Mouse (Mus musculus): ENCODE measurements at regions not wholly inside any gene's neighbourhood (a gene's known extent, or its start where the extent isn't known, plus 50 kb on each side); places are given as distances from the start of the nearest gene placed in this dataset.
A peak's percentile ranks its signal among the peaks of the same experiment; 100 is the strongest.

GRCm38 (mm10) chr10:95124476-95124875, 179.8 kb upstream of the Plxnc1 start:
- DNase-seq: no peak

GRCm38 (mm10) chr10:95120007-95120406, 175.4 kb upstream of the Plxnc1 start:
- no peak for DNase-seq

GRCm38 (mm10) chr10:95118786-95119351, 174.2 kb upstream of the Plxnc1 start:
- no peak for DNase-seq

GRCm38 (mm10) chr10:95117731-95118212, 173.1 kb upstream of the Plxnc1 start:
- DNase-seq: no peak

- peak; percentile 73 to 74 for DNase-seq
Measured at GRCm38 (mm10) chr10:95117041-95117730, 172.6 kb upstream of the Plxnc1 start.

GRCm38 (mm10) chr10:95116579-95117011, 172.0 kb upstream of the Plxnc1 start:
- no peak for DNase-seq

- DNase-seq: no peak
Measured at GRCm38 (mm10) chr10:95112837-95113388, 168.3 kb upstream of the Plxnc1 start.

GRCm38 (mm10) chr10:95112231-95112774, 167.7 kb upstream of the Plxnc1 start:
- DNase-seq: peak in 1 of 2 experiments; percentile 7

- peak in 1 of 2 experiments; percentile 9 for DNase-seq
Measured at GRCm38 (mm10) chr10:95110786-95111185, 166.2 kb upstream of the Plxnc1 start.

GRCm38 (mm10) chr10:95109576-95109975, 164.9 kb upstream of the Plxnc1 start:
- DNase-seq: no peak

- no peak for DNase-seq
Measured at GRCm38 (mm10) chr10:95107532-95108251, 163.1 kb upstream of the Plxnc1 start.

- peak; percentile 33 to 57 for DNase-seq
Measured at GRCm38 (mm10) chr10:95103808-95104207, 159.2 kb upstream of the Plxnc1 start.

GRCm38 (mm10) chr10:95102981-95103380, 158.3 kb upstream of the Plxnc1 start:
- no peak for DNase-seq

- DNase-seq: peak; percentile 74 to 76
Measured at GRCm38 (mm10) chr10:95099906-95100305, 155.3 kb upstream of the Plxnc1 start.

- no peak for DNase-seq
Measured at GRCm38 (mm10) chr10:95095847-95096246, 151.2 kb upstream of the Plxnc1 start.

- no peak for DNase-seq
Measured at GRCm38 (mm10) chr10:95094771-95095170, 150.1 kb upstream of the Plxnc1 start.

- no peak for DNase-seq
Measured at GRCm38 (mm10) chr10:95093266-95093665, 148.6 kb upstream of the Plxnc1 start.

- DNase-seq: no peak
Measured at GRCm38 (mm10) chr10:95091086-95091485, 146.5 kb upstream of the Plxnc1 start.

GRCm38 (mm10) chr10:95090641-95091040, 146.0 kb upstream of the Plxnc1 start:
- DNase-seq: no peak

GRCm38 (mm10) chr10:95090035-95090434, 145.4 kb upstream of the Plxnc1 start:
- no peak for DNase-seq

- DNase-seq: peak; percentile 73 to 78
Measured at GRCm38 (mm10) chr10:95087864-95088570, 143.4 kb upstream of the Plxnc1 start.

- no peak for DNase-seq
Measured at GRCm38 (mm10) chr10:95086755-95087154, 142.1 kb upstream of the Plxnc1 start.
